Mouse (Mus musculus): ENCODE measurements around the gene Fam198b. TPM values are rescaled to one million over a fixed set of nuclear protein-coding genes. Genes with fewer than 3 reads are reported as not detected.

The Fam198b gene
- polyA plus RNA-seq, 1 experiment from 2014 or later: 17.2 TPM

DNA sequence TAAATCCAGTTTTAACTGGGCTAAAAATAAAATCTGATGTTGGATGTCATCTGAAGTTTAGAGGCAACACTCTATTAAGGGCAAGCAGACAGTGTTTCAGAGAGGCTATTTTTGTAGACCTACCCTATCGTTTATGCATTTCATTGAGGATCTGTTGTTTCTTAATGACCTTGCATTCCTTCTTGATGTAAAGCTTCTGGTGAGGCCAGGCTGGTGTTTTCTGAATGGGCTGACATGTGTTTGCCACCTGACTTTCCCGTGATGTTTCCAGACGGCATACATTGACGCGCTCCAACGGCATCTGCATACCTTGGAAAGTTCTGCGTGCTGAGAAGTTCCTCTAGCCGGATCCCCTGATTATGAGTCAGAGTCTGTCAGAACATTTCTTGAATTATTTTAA lies 104.9 kb downstream of the Fam198b start:
- no peak overlapping the region for H3K27ac ChIP-seq (ENCODE audit: low read depth, low read length)
- H3K4me1 ChIP-seq (replicated peaks; ENCODE audit: control insufficient read depth, insufficient read depth, low read length): no peaks in the 10 kb centered on the region
- no peak for TF ChIP-seq CTCF (IDR thresholded peaks at IDR 0.05; ENCODE audit: low read depth)
- H3K4me2 ChIP-seq (replicated peaks; ENCODE audit: low read depth): no peak overlapping the region
- ATAC-seq: no peak
- WGBS: 68% methylated on average over 8 of the region's 8 CpGs
- no peaks in the 10 kb centered on the region for H3K36me3 ChIP-seq (ENCODE audit: control insufficient read depth, insufficient read depth)
- H3K9ac ChIP-seq (ENCODE audit: low read depth, low read length): no peak overlapping the region
- no peaks in the 10 kb centered on the region for H3K27me3 ChIP-seq (replicated peaks; ENCODE audit: control insufficient read depth, insufficient read depth, low read length)
- no peak overlapping the region for H3K4me3 ChIP-seq (ENCODE audit: low read depth, low read length)
- H3K9me3 ChIP-seq (ENCODE audit: control insufficient read depth): no peaks in the 10 kb centered on the region

DNA sequence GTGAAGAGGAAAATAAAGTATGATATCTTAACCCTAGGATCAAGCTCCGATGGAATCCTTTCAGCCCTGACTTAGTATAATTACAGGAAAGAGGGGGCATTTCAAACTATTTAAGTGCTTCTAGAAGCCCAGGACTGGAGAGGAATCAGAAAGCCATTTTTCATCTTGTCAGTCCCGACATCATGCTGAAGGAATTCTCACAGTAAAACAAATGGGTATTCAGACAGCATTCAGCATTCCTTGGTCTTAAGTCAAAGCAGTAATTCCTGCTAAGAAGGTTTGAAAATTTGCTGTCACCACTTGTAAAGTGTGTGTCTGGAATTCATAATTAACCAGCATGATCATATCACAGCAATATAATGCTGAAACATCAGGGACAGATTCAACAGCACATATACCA lies 105.6 kb downstream of the Fam198b start:
- no peak overlapping the region for H3K9ac ChIP-seq (ENCODE audit: low read depth, low read length)
- no peaks in the 10 kb centered on the region for H3K27me3 ChIP-seq (replicated peaks; ENCODE audit: control insufficient read depth, insufficient read depth, low read length)
- no peaks in the 10 kb centered on the region for H3K4me1 ChIP-seq (replicated peaks; ENCODE audit: control insufficient read depth, insufficient read depth, low read length)
- H3K27ac ChIP-seq (ENCODE audit: low read depth, low read length): no peak overlapping the region
- no peaks in the 10 kb centered on the region for H3K36me3 ChIP-seq (ENCODE audit: control insufficient read depth, insufficient read depth)
- no peak for TF ChIP-seq CTCF (IDR thresholded peaks at IDR 0.05; ENCODE audit: low read depth)
- no peak for ATAC-seq
- no peak overlapping the region for H3K4me2 ChIP-seq (replicated peaks; ENCODE audit: low read depth)
- WGBS: 43% methylated on average over 2 of the region's 2 CpGs
- no peaks in the 10 kb centered on the region for H3K9me3 ChIP-seq (ENCODE audit: control insufficient read depth)
- H3K4me3 ChIP-seq (ENCODE audit: low read depth, low read length): no peak overlapping the region

GRCm38 (mm10) chr3:79990480-79990879 lies 106.1 kb downstream of the Fam198b start:
- Histone ChIP-seq H3K9ac (ENCODE audit: low read depth, low read length) (no peak overlapping the region), H3K27me3 (replicated peaks; ENCODE audit: control insufficient read depth, insufficient read depth, low read length) (no peaks in the 10 kb centered on the region)
- no peak for ATAC-seq

GRCm38 (mm10) chr3:79994029-79994539 lies 109.8 kb downstream of the Fam198b start:
- 19% methylated on average over 5 of the region's 5 CpGs for WGBS
- no peak for ATAC-seq
- TF ChIP-seq CTCF (IDR thresholded peaks at IDR 0.05; ENCODE audit: low read depth): no peak
- no peaks in the 10 kb centered on the region for H3K4me1 ChIP-seq (replicated peaks; ENCODE audit: control insufficient read depth, insufficient read depth, low read length)
- H3K27ac ChIP-seq (ENCODE audit: low read depth, low read length): no peak overlapping the region
- no peak overlapping the region for H3K4me2 ChIP-seq (replicated peaks; ENCODE audit: low read depth)
- H3K4me3 ChIP-seq (ENCODE audit: low read depth, low read length): no peak overlapping the region
- H3K9me3 ChIP-seq (ENCODE audit: control insufficient read depth): no peaks in the 10 kb centered on the region
- H3K36me3 ChIP-seq (ENCODE audit: control insufficient read depth, insufficient read depth): no peaks in the 10 kb centered on the region
- H3K9ac ChIP-seq (ENCODE audit: low read depth, low read length): no peak overlapping the region
- H3K27me3 ChIP-seq (replicated peaks; ENCODE audit: control insufficient read depth, insufficient read depth, low read length): no peaks in the 10 kb centered on the region

More at GRCm38 (mm10) chr3:79990480-79990879, 106.1 kb downstream of the Fam198b start:
- H3K27ac ChIP-seq (ENCODE audit: low read depth, low read length): no peak overlapping the region
- no peak overlapping the region for H3K4me2 ChIP-seq (replicated peaks; ENCODE audit: low read depth)
- H3K4me3 ChIP-seq (ENCODE audit: low read depth, low read length): no peak overlapping the region
- H3K36me3 ChIP-seq (ENCODE audit: control insufficient read depth, insufficient read depth): no peaks in the 10 kb centered on the region
- H3K9me3 ChIP-seq (ENCODE audit: control insufficient read depth): no peaks in the 10 kb centered on the region
- TF ChIP-seq CTCF (IDR thresholded peaks at IDR 0.05; ENCODE audit: low read depth): no peak
- H3K4me1 ChIP-seq (replicated peaks; ENCODE audit: control insufficient read depth, insufficient read depth, low read length): no peaks in the 10 kb centered on the region

GRCm38 (mm10) chr3:79995726-79996125 lies 111.4 kb downstream of the Fam198b start:
- no peak for ATAC-seq
- 74% methylated on average over 6 of the region's 6 CpGs for WGBS

More at GRCm38 (mm10) chr3:79995726-79996125, 111.4 kb downstream of the Fam198b start:
- Histone ChIP-seq H3K9me3 (ENCODE audit: control insufficient read depth) (no peaks in the 10 kb centered on the region), H3K4me1 (replicated peaks; ENCODE audit: control insufficient read depth, insufficient read depth, low read length) (no peaks in the 10 kb centered on the region), H3K4me2 (replicated peaks; ENCODE audit: low read depth) (no peak overlapping the region), H3K27ac (ENCODE audit: low read depth, low read length) (no peak overlapping the region), H3K27me3 (replicated peaks; ENCODE audit: control insufficient read depth, insufficient read depth, low read length) (no peaks in the 10 kb centered on the region), H3K36me3 (ENCODE audit: control insufficient read depth, insufficient read depth) (no peaks in the 10 kb centered on the region), H3K9ac (ENCODE audit: low read depth, low read length) (no peak overlapping the region), H3K4me3 (ENCODE audit: low read depth, low read length) (no peak overlapping the region)
- TF ChIP-seq CTCF (IDR thresholded peaks at IDR 0.05; ENCODE audit: low read depth): no peak

Other genes with a start within 250 kb of the Fam198b start
- gene Rxfp1, start 146.7 kb upstream of the Fam198b start, polyA plus RNA-seq (2015; fragmentation: Nextera tagmentation; extraction: Ambion mirVana): 0.03 and 0.04 TPM in 2 replicates
- 59.3 and 73.8 TPM in 2 replicates for gene Tmem144, start 31.8 kb upstream of the Fam198b start, polyA plus RNA-seq (2015; fragmentation: Nextera tagmentation; extraction: Ambion mirVana)

Data from intestine, postnatal 0 days (tissue).